Mouse (Mus musculus): ENCODE data around the gene Abhd14b. TPM values are rescaled to one million over a fixed set of nuclear protein-coding genes. Genes with fewer than 3 reads are reported as not detected.
A peak's percentile ranks its signal among the peaks of the same experiment; 100 is the strongest.

The Abhd14b gene
- polyA plus RNA-seq, 1 experiment from 2014 or later: 6.4 TPM

DNA sequence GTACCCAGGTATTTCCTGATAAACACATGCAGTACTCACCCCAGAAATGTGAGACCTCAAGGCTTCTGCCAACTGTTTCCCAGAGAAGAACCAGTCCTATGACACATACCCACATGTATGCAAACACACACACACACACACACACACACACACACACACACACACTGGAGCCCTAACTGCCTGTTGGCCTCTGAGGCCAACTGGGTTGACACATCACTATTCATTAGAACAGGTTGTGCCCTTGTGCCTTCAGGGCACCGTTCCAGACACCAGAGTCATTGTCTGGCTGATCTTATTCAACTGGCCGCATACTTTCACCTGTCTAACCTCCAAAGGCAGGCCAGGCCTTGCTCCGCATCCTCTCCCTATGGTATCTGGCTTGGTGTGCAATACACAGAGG is 35.0 kb upstream of the Abhd14b start:
- WGBS: 64% methylated on average over 3 of the region's 3 CpGs
- Histone ChIP-seq H3K36me3 (replicated peaks) (no peaks in the 10 kb centered on the region), H3K9me3 (peaks cover 4% of the 10 kb centered on the region; the same call in 1 of the 2 replicates), H3K27me3 (replicated peaks; ENCODE audit: low read depth, poor library complexity, severe bottlenecking) (no peaks in the 10 kb centered on the region; the same call in 1 of the 2 replicates), H3K4me3 (no peak overlapping the region), H3K27ac (replicated peaks) (no peak overlapping the region; the same call in 1 of the 2 replicates), H3K4me1 (peaks cover 38% of the 10 kb centered on the region)
- DNase-seq (ENCODE audit: low spot score): no peak

DNA sequence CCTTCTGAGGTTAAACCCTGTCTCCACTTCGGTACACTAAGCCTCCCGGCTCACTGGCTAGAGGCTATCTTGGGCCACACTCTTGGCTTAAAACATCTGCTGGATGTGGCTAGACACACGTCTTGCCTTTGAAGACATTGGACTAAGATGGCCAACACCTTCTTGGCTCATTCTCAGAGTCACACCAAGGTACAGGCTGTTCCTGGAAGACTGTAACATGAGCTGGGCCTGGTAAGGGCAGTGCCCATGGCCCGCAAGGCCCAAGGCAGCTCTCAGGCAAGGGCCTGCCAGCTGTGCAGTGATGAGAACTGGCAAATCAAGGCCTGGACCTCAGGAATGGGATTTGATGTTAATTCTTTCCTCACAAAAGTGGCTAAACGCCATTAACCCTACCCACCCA is 33.7 kb upstream of the Abhd14b start:
- Histone ChIP-seq H3K4me3 (no peak overlapping the region), H3K27ac (replicated peaks) (no peak overlapping the region), H3K36me3 (replicated peaks) (no peaks in the 10 kb centered on the region), H3K27me3 (replicated peaks; ENCODE audit: low read depth, poor library complexity, severe bottlenecking) (peaks cover 4% of the 10 kb centered on the region), H3K4me1 (peaks cover 45% of the 10 kb centered on the region), H3K9me3 (peaks cover 4% of the 10 kb centered on the region; the same call in 1 of the 2 replicates)
- WGBS: 87% methylated on average over 5 of the region's 5 CpGs
- no peak for DNase-seq (ENCODE audit: low spot score)

- H3K4me1 ChIP-seq: peaks cover 54% of the 10 kb centered on the region
- H3K4me3 ChIP-seq: no peak overlapping the region
- H3K36me3 ChIP-seq (replicated peaks): no peaks in the 10 kb centered on the region
- 86% methylated on average over 6 of the region's 6 CpGs for WGBS
- no peak for DNase-seq (ENCODE audit: low spot score)
- 0 out of 2 replicates have a peak overlapping the region, but pooled peaks have one; percentile 49 for H3K27ac ChIP-seq (replicated peaks)
- H3K27me3 ChIP-seq (replicated peaks; ENCODE audit: low read depth, poor library complexity, severe bottlenecking): peaks cover 13% of the 10 kb centered on the region
- no peaks in the 10 kb centered on the region for H3K9me3 ChIP-seq
Observed at GRCm38 (mm10) chr9:106416826-106417225, 30.4 kb upstream of the Abhd14b start.

- Histone ChIP-seq H3K4me3 (peak overlapping the region; percentile 51), H3K27ac (replicated peaks) (peak overlapping the region; percentile 84), H3K36me3 (replicated peaks) (no peaks in the 10 kb centered on the region)
Observed at GRCm38 (mm10) chr9:106417841-106418625, 29.2 kb upstream of the Abhd14b start.

GRCm38 (mm10) chr9:106420608-106421007 is 26.7 kb upstream of the Abhd14b start:
- Histone ChIP-seq H3K4me1 (peaks cover 53% of the 10 kb centered on the region), H3K4me3 (peak overlapping the region; percentile 35), H3K36me3 (replicated peaks) (no peaks in the 10 kb centered on the region), H3K27ac (replicated peaks) (peak overlapping the region; percentile 75), H3K9me3 (no peaks in the 10 kb centered on the region), H3K27me3 (replicated peaks; ENCODE audit: low read depth, poor library complexity, severe bottlenecking) (peaks cover 13% of the 10 kb centered on the region)
- DNase-seq (ENCODE audit: low spot score): peak; percentile 83
- 0% methylated on average over 2 of the region's 2 CpGs for WGBS

More at GRCm38 (mm10) chr9:106417841-106418625, 29.2 kb upstream of the Abhd14b start:
- DNase-seq (ENCODE audit: low spot score): peak; percentile 81
- H3K27me3 ChIP-seq (replicated peaks; ENCODE audit: low read depth, poor library complexity, severe bottlenecking): peaks cover 13% of the 10 kb centered on the region
- 17% methylated on average over 29 of the region's 29 CpGs for WGBS
- peaks cover 48% of the 10 kb centered on the region for H3K4me1 ChIP-seq
- H3K9me3 ChIP-seq: no peaks in the 10 kb centered on the region

DNA sequence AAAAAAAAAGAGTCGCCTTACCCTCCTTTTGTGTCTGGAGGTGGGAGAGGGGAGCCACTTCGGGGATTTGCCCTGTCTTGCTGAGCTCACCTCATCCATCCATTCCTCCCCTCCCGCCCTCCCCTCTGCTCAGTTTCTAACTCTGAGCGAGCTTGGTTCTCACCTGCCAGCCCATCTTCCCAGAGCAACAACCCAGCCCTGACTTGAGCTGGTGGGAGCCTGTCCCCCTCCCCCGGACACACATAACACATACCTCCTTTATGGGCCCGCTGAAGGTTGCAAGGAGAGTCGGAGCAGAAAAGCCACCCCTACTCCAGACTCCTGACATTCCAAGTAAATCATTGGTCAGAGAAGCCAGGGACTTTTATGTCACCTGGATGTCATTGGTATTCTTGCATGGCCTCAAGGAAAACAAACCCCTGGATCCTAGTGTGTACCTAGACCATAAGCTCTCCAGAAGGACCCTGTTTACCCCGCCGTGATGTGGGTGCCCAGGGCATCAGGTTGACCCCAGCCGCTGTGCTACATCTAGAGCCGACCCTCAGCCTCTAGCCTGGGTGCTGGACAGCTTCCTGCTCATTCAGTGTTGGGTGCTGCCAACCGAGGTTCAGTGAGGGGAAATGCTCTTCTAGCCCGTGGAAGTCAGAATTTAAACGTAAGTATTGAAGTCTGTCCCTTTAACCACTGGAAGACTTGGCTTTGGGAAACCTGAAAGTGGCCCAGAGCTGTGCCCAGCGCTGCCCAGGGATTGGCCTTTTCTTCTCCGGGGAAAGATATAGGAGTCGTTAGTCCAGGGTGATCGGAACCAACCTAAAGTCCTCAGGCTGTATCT is 26.0 kb upstream of the Abhd14b start:
- Histone ChIP-seq H3K36me3 (replicated peaks) (no peaks in the 10 kb centered on the region), H3K9me3 (no peaks in the 10 kb centered on the region), H3K4me1 (peaks cover 53% of the 10 kb centered on the region), H3K27ac (replicated peaks) (peak overlapping the region; percentile 75), H3K4me3 (peak overlapping the region; percentile 35), H3K27me3 (replicated peaks; ENCODE audit: low read depth, poor library complexity, severe bottlenecking) (peaks cover 13% of the 10 kb centered on the region)
- WGBS: 5% methylated on average over 18 of the region's 18 CpGs
- DNase-seq (ENCODE audit: low spot score): no peak

DNA sequence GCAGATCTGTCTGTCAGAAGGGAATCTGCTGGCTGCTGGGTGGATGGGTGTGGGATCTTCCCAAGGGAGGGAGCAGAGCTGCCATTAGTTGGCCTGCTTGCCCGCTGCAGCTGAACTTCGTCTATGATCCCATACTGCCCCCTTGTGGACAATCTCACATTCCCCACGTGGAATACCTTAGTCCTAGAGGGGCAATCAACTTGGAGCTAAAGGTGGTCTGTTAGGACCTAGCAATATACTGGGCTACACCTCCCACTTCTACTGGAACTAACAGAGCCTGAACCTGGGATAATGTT is 25.4 kb upstream of the Abhd14b start:
- WGBS: 0% methylated on average over 3 of the region's 3 CpGs
- peak overlapping the region; percentile 35 for H3K4me3 ChIP-seq
- H3K9me3 ChIP-seq: no peaks in the 10 kb centered on the region
- no peaks in the 10 kb centered on the region for H3K36me3 ChIP-seq (replicated peaks)
- H3K27ac ChIP-seq (replicated peaks): peak overlapping the region; percentile 75; the same call in 1 of the 2 replicates
- peaks cover 13% of the 10 kb centered on the region for H3K27me3 ChIP-seq (replicated peaks; ENCODE audit: low read depth, poor library complexity, severe bottlenecking)
- H3K4me1 ChIP-seq: peaks cover 53% of the 10 kb centered on the region
- peak; percentile 89 for DNase-seq (ENCODE audit: low spot score)

DNA sequence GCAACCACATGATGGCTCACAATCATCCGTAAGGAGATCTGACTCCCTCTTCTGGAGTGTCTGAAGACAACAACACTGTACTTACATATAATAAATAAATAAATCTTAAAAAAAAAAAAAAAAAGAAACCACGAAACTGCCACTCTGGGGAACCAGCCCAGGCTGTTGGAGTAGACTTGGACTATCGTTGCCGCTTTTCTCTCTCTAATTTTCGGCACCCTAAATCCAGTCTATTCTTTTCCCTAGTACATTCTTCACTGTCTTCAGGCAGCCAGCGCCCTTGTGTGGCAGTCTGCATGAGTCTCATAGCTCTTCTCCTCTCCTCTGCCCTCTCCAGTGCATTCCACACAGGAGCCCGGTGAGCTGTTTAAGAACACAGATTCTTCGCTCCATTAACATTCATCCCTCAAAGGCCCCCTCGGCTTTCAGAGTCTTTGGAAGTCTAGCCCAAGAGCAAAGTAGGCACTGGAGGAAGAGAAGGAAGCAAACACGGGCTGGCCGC is 18.5 kb upstream of the Abhd14b start:
- Histone ChIP-seq H3K27ac (replicated peaks) (peak overlapping the region; percentile 98), H3K9me3 (no peaks in the 10 kb centered on the region), H3K4me1 (peaks cover 22% of the 10 kb centered on the region), H3K27me3 (replicated peaks; ENCODE audit: low read depth, poor library complexity, severe bottlenecking) (no peaks in the 10 kb centered on the region), H3K4me3 (peak overlapping the region; percentile 91), H3K36me3 (replicated peaks) (peaks cover 36% of the 10 kb centered on the region)
- 23% methylated on average over 11 of the region's 11 CpGs for WGBS
- no peak for DNase-seq (ENCODE audit: low spot score)

- peak; percentile 94 for DNase-seq (ENCODE audit: low spot score)
- peaks cover 42% of the 10 kb centered on the region for H3K36me3 ChIP-seq (replicated peaks)
- H3K27ac ChIP-seq (replicated peaks): peak within 1 kb of the TSS; percentile 98
- under 1% methylated on average over 55 of the region's 55 CpGs for WGBS
- H3K4me3 ChIP-seq: peak within 1 kb of the TSS; percentile 91
- no peaks in the 10 kb centered on the region for H3K9me3 ChIP-seq
- peaks cover 22% of the 10 kb centered on the region for H3K4me1 ChIP-seq
- no peaks in the 10 kb centered on the region for H3K27me3 ChIP-seq (replicated peaks; ENCODE audit: low read depth, poor library complexity, severe bottlenecking)
Observed at GRCm38 (mm10) chr9:106429221-106430014, 17.8 kb upstream of the Abhd14b start, which contains the start of gene Rpl29. Gene Rpl29 (plus strand): TSS chr9:106429454.

DNA sequence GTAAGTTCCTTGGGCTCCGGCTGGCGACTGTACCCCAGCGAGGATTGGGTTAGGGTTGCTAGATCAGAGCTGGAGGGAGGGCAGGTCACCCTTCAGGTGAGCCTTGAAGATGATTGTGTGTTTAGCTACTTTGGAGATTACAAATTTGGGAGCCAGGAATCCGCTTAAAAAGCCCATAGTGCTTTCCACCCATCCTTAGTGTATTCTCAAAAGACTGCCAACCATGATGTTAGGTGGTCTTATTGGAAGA is 17.3 kb upstream of the Abhd14b start:
- Histone ChIP-seq H3K9me3 (no peaks in the 10 kb centered on the region), H3K4me3 (peak overlapping the region; percentile 91), H3K27me3 (replicated peaks; ENCODE audit: low read depth, poor library complexity, severe bottlenecking) (no peaks in the 10 kb centered on the region), H3K36me3 (replicated peaks) (peaks cover 48% of the 10 kb centered on the region), H3K4me1 (peaks cover 22% of the 10 kb centered on the region), H3K27ac (replicated peaks) (peak overlapping the region; percentile 98)
- no peak for DNase-seq (ENCODE audit: low spot score)
- WGBS: 2% methylated on average over 4 of the region's 4 CpGs

GRCm38 (mm10) chr9:106433389-106433788 is 13.9 kb upstream of the Abhd14b start:
- Histone ChIP-seq H3K27me3 (replicated peaks; ENCODE audit: low read depth, poor library complexity, severe bottlenecking) (no peaks in the 10 kb centered on the region), H3K9me3 (no peaks in the 10 kb centered on the region), H3K4me3 (0 out of 2 replicates have a peak overlapping the region, but pooled peaks have one; percentile 9), H3K36me3 (replicated peaks) (peaks cover 58% of the 10 kb centered on the region), H3K4me1 (peaks cover 38% of the 10 kb centered on the region), H3K27ac (replicated peaks) (no peak overlapping the region)
- 77% methylated on average over 7 of the region's 7 CpGs for WGBS
- DNase-seq (ENCODE audit: low spot score): no peak

DNA sequence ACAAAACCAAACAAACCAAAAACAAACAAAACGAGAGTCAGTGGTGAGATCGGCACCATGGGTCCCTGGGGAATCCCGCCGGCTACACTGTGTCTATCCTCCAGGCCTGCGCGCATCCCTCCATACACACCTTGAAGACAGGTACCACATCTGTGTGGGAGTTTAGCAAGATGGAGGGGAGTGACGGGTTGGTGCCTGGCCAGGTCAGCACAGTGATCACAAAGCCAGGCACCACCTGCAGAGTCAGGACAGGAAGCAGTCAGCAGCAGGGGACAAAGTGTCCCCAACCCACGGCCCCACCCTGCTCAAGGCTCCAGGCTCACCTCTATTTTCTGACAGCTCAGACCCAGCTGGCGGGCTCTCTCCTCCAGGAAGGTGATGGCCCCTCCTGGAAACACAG is 10.7 kb upstream of the Abhd14b start:
- Histone ChIP-seq H3K4me3 (no peak overlapping the region; the same call in 1 of the 2 replicates), H3K27ac (replicated peaks) (no peak overlapping the region), H3K27me3 (replicated peaks; ENCODE audit: low read depth, poor library complexity, severe bottlenecking) (no peaks in the 10 kb centered on the region), H3K36me3 (replicated peaks) (peaks cover 44% of the 10 kb centered on the region), H3K4me1 (peaks cover 38% of the 10 kb centered on the region), H3K9me3 (no peaks in the 10 kb centered on the region)
- no peak for DNase-seq (ENCODE audit: low spot score)
- 84% methylated on average over 9 of the region's 9 CpGs for WGBS
